Mouse (Mus musculus) myocyte (in vitro differentiated cells): Measurements from ENCODE around the gene Smg7.

Source experiments
- POLR2A ChIP-seq: IDR thresholded peaks from one replicate; pipeline ENCODE4 v1.6.1; 2011; ENCODE audit warnings: low read depth, mild to moderate bottlenecking, control low read depth, moderate library complexity; ENCODE audit not compliant: insufficient read length
- TCF12 ChIP-seq: IDR thresholded peaks from one replicate; pipeline ENCODE4 v1.6.1; 2011; ENCODE audit warnings: mild to moderate bottlenecking, control low read depth; ENCODE audit not compliant: poor library complexity, insufficient read depth, severe bottlenecking
- USF1 ChIP-seq: IDR thresholded peaks from one replicate; pipeline ENCODE4 v1.6.1; 2011; ENCODE audit warnings: low read depth, mild to moderate bottlenecking, control low read depth, moderate library complexity

DNA sequence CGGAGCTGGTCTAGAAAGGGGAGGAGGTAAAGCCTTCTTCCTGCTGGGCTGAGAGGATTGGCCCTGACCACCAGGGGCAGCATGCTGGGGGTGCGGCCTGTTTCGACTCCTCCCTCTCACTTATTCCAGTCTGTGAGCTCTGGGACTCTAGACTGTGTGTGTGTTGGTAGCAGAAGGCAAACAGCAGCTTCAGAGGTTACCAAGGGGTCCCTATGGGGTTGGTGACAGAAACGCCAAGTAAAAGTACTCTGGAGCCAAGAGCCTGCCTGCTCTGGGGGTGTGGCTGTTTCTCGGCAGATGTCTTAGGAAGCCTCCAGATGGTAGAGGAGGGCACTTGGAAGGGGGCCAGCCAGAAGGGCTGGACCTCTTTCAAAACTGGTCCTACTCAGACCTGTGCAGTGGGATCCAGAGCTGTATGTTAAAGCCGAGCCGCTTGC lies 87.2 kb downstream of the Smg7 start:
- TF ChIP-seq POLR2A (no peak), USF1 (no peak), TCF12 (no peak)
